Mouse (Mus musculus): ENCODE measurements around the gene G0s2. TPM values are rescaled to one million over a fixed set of nuclear protein-coding genes. Genes with fewer than 3 reads are reported as not detected.

G0s2 gene
- polyA plus RNA-seq, 1 experiment from 2014 or later = 269 TPM

DNA sequence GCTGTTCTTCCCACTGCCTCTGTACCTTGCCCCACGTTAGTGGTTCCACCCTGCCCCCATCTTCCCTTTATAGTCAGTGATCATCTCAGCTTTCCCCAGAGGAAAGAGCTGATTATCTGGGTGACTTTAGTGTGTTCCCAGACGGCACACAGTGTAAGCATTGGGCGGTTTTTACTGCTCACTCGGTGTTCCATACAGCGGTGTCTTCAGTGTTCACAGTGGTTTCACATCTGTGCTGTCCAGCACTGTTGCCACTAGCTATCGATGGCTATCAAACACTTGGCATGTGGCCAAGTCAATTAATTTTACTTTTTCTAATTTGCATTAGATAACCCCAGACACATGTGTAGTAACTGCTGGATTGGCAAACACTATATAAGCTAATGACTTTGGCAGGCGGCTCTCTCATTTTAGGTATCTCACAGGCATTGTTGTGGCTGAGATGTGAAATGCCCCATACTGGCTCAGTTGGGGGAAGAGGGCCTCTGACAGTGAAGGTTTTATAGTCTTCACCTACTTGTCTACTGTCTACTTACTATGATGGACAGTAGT is 11.3 kb upstream of the G0s2 start:
- WGBS (ENCODE audit: insufficient replicate concordance) = 58% methylated on average over 7 of the region's 7 CpGs
- no peak for ATAC-seq
- Histone ChIP-seq H3K4me1 (ENCODE audit: insufficient read depth) (peaks cover 25% of the 10 kb centered on the region), H3K4me3 (ENCODE audit: low read depth, low read length) (no peak overlapping the region), H3K27me3 (ENCODE audit: insufficient read depth, low read length) (no peaks in the 10 kb centered on the region), H3K9me3 (ENCODE audit: low read length) (no peaks in the 10 kb centered on the region), H3K4me2 (ENCODE audit: low read depth, low read length) (0 out of 2 replicates have a peak overlapping the region, but pooled peaks have one; percentile 27), H3K27ac (ENCODE audit: low read depth) (peak overlapping the region; percentile 36), H3K9ac (replicated peaks) (no peak overlapping the region), H3K36me3 (replicated peaks; ENCODE audit: insufficient read depth, low read length) (no peaks in the 10 kb centered on the region)
- DNase-seq = no peak
- TF ChIP-seq CTCF (IDR thresholded peaks at IDR 0.05; ENCODE audit: low read depth) (no peak), EP300 (IDR thresholded peaks at IDR 0.05; ENCODE audit: low read depth) (no peak)

DNA sequence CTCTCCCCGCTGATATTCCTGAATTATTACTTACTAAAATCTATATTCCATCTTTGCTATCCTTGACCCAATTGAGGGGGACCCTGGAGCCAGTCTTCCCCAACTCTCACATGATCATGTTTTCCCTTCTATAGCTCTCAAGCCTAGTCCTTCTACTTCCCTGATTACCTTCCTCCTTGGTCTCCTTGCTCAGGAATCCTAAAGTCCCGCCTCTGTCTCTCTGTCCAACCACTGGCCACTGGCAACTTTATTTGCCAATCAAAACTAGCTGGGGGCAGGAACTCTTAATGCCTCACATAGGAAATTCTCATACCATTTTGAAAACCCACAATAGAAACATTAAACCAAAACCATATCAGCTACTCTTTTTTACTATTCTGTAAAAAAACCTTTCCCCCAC is 8.3 kb upstream of the G0s2 start:
- H3K4me3 ChIP-seq (ENCODE audit: low read depth, low read length) = no peak overlapping the region
- no peak for DNase-seq
- no peak overlapping the region for H3K9ac ChIP-seq (replicated peaks)
- no peaks in the 10 kb centered on the region for H3K27me3 ChIP-seq (ENCODE audit: insufficient read depth, low read length)
- H3K4me2 ChIP-seq (ENCODE audit: low read depth, low read length) = no peak overlapping the region
- TF ChIP-seq CTCF (IDR thresholded peaks at IDR 0.05; ENCODE audit: low read depth) (no peak), EP300 (IDR thresholded peaks at IDR 0.05; ENCODE audit: low read depth) (no peak)
- 89% methylated on average over 2 of the region's 2 CpGs for WGBS (ENCODE audit: insufficient replicate concordance)
- no peaks in the 10 kb centered on the region for H3K36me3 ChIP-seq (replicated peaks; ENCODE audit: insufficient read depth, low read length)
- no peak overlapping the region for H3K27ac ChIP-seq (ENCODE audit: low read depth)
- no peaks in the 10 kb centered on the region for H3K9me3 ChIP-seq (ENCODE audit: low read length)
- ATAC-seq = no peak
- H3K4me1 ChIP-seq (ENCODE audit: insufficient read depth) = peaks cover 30% of the 10 kb centered on the region

DNA sequence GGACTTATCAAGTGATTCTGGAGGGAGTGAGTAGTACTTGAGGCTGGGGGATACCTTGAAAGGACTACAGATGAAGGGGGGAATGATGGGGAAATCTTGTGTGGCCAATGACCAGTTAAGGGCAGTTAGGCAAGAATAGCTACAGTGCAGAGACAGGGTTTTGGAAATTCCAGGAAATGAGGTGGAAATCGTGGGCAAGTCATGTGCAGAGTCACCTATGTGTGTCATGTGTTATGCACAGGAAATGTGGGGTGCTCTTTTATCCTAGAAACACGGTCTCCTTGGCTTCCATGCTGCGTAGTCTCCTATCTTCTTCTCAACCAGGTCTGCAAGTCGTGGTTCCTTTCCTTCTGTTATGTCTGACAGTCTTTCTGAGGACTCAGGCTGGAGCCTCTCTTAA is 6.5 kb upstream of the G0s2 start:
- Histone ChIP-seq H3K9me3 (ENCODE audit: low read length) (no peaks in the 10 kb centered on the region), H3K27ac (ENCODE audit: low read depth) (no peak overlapping the region), H3K9ac (replicated peaks) (no peak overlapping the region), H3K4me1 (ENCODE audit: insufficient read depth) (peaks cover 44% of the 10 kb centered on the region), H3K4me3 (ENCODE audit: low read depth, low read length) (no peak overlapping the region), H3K36me3 (replicated peaks; ENCODE audit: insufficient read depth, low read length) (no peaks in the 10 kb centered on the region), H3K4me2 (ENCODE audit: low read depth, low read length) (no peak overlapping the region), H3K27me3 (ENCODE audit: insufficient read depth, low read length) (no peaks in the 10 kb centered on the region)
- DNase-seq = no peak
- 42% methylated on average over 4 of the region's 4 CpGs for WGBS (ENCODE audit: insufficient replicate concordance)
- no peak for ATAC-seq
- TF ChIP-seq CTCF (IDR thresholded peaks at IDR 0.05; ENCODE audit: low read depth) (no peak), EP300 (IDR thresholded peaks at IDR 0.05; ENCODE audit: low read depth) (no peak)

DNA sequence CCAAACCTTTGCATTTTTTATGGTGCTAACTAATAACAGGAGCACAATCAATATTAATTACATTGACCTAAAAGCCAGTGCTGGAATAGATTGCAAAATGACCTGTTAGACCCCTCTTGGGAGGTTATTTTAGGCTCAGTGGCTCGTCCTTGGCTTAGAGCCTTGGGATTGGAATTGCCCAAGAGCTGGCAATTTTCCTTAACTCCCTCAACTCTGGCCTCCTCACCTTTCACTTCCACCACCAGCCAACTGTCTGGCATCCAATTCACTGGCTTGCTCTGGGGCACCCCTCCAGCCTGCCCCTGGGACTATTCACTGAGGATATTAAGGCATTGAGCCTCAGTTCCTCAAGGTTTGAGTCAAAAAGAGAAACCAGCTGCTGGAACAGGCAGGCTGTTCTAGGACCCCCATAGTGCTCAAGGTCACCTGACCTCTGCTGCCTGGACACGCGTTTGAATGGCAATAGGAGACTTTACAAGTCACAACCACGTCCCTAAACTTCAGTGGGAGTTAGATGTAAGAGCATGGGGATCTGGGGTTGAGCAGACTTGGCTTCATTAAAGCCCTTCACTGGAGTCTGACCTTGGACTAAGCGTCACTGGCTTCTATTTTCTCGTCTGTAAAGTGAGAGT is 5.5 kb upstream of the G0s2 start:
- Histone ChIP-seq H3K27me3 (ENCODE audit: insufficient read depth, low read length) (no peaks in the 10 kb centered on the region), H3K4me2 (ENCODE audit: low read depth, low read length) (no peak overlapping the region), H3K36me3 (replicated peaks; ENCODE audit: insufficient read depth, low read length) (no peaks in the 10 kb centered on the region), H3K4me3 (ENCODE audit: low read depth, low read length) (no peak overlapping the region), H3K4me1 (ENCODE audit: insufficient read depth) (peaks cover 42% of the 10 kb centered on the region), H3K9me3 (ENCODE audit: low read length) (no peaks in the 10 kb centered on the region), H3K27ac (ENCODE audit: low read depth) (peak overlapping the region; percentile 52; the same call in 1 of the 2 replicates), H3K9ac (replicated peaks) (no peak overlapping the region)
- WGBS (ENCODE audit: insufficient replicate concordance) = 55% methylated on average over 6 of the region's 6 CpGs
- TF ChIP-seq CTCF (IDR thresholded peaks at IDR 0.05; ENCODE audit: low read depth) (no peak), EP300 (IDR thresholded peaks at IDR 0.05; ENCODE audit: low read depth) (peak; percentile 58; the same call in 1 of the 2 replicates)
- DNase-seq (peak; percentile 18), ATAC-seq (peak; percentile 44; the same call in 1 of the 2 replicates)

DNA sequence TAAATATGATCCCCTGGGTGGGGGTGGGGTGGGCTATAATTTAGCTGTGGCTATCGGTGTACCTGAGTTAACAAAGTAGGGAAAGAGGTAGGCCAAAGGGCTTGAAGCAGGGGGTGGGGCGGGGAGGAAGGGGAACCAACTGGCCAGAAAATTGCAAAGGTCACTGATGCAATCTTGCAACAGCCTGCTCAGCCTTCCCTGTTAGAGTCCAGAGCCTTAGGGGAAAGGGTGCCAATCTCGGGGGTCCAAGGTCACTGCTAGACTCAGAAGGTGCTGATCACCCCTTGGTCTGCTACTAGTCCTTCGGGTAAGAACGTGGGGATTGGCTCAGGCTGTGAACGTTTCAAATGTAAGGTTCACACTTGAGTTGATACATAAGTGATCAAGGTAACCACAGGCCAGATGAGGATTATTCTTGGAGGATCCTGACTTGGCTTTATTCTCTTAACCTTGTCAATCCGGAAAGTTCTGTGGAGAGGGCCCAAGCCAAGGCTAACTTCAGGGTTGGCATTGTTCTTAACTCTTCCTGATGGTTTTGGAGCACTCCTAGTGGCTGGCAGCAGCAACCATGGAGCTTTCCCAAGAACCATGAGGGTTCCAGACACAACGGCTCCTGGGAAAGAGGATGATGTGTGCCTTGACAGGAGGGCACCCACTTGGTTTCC is 1.5 kb upstream of the G0s2 start:
- peaks cover 34% of the 10 kb centered on the region for H3K4me1 ChIP-seq (ENCODE audit: insufficient read depth)
- WGBS (ENCODE audit: insufficient replicate concordance) = 49% methylated on average over 8 of the region's 8 CpGs
- peak overlapping the region; percentile 30 for H3K9ac ChIP-seq (replicated peaks)
- ATAC-seq (peak; percentile 46), DNase-seq (peak; percentile 77)
- H3K9me3 ChIP-seq (ENCODE audit: low read length) = no peaks in the 10 kb centered on the region
- peak overlapping the region; percentile 49; the same call in 1 of the 2 replicates for H3K4me2 ChIP-seq (ENCODE audit: low read depth, low read length)
- no peak for TF ChIP-seq CTCF (IDR thresholded peaks at IDR 0.05; ENCODE audit: low read depth)
- TF ChIP-seq EP300 (IDR thresholded peaks at IDR 0.05; ENCODE audit: low read depth) = peak; percentile 72; the same call in 1 of the 2 replicates
- no peak overlapping the region for H3K4me3 ChIP-seq (ENCODE audit: low read depth, low read length)
- H3K27me3 ChIP-seq (ENCODE audit: insufficient read depth, low read length) = no peaks in the 10 kb centered on the region
- H3K27ac ChIP-seq (ENCODE audit: low read depth) = peak overlapping the region; percentile 97
- H3K36me3 ChIP-seq (replicated peaks; ENCODE audit: insufficient read depth, low read length) = no peaks in the 10 kb centered on the region

DNA sequence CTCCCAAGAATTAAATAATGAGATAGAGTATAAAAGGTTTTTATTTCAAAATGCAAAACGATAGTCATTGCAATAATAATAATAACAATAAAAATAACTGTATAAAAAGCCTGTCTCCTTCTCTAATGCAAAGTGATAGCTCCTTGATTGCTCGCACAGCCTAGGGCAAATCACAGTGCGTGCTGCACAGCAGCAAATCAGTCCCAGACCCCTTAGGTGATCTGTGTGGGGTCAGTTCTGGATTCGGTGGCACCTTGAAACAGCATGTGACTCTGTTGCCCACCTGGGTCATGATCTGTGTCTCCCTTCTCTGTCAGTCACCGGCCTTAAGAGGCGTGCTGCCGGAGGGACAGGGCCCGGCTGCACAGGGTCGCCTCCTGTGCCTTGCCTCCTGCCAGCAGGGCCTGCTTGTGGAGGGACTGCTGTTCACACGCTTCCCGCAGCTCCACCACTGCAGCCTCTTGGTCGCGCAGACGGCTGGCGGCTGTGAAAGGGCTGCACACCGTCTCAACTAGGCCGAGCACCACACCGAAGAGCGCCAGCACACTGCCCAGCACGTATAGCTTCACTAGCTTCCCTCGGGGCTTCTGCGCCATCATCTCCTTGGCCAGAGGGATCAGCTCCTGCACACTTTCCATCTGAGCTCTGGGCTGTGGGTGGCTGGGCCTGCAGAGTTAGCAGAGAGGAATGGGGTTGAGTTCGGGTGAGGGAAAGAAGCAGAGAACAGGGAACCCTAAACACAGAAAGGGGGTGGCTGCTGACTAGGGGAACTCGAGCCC is 691 bp downstream of the G0s2 start:
- no peak for TF ChIP-seq EP300 (IDR thresholded peaks at IDR 0.05; ENCODE audit: low read depth)
- TF ChIP-seq CTCF (IDR thresholded peaks at IDR 0.05; ENCODE audit: low read depth) = no peak
- WGBS (ENCODE audit: insufficient replicate concordance) = 32% methylated on average over 24 of the region's 24 CpGs
- DNase-seq = peak; percentile 27

More for the DNA sequence above, 691 bp downstream of the G0s2 start:
- Histone ChIP-seq H3K27me3 (ENCODE audit: insufficient read depth, low read length) (no peaks in the 10 kb centered on the region), H3K36me3 (replicated peaks; ENCODE audit: insufficient read depth, low read length) (no peaks in the 10 kb centered on the region), H3K9ac (replicated peaks) (peak overlapping the region; percentile 83), H3K4me3 (ENCODE audit: low read depth, low read length) (peak overlapping the region; percentile 56), H3K9me3 (ENCODE audit: low read length) (no peaks in the 10 kb centered on the region), H3K4me2 (ENCODE audit: low read depth, low read length) (peak overlapping the region; percentile 70), H3K27ac (ENCODE audit: low read depth) (peak overlapping the region; percentile 97), H3K4me1 (ENCODE audit: insufficient read depth) (peaks cover 22% of the 10 kb centered on the region)
- ATAC-seq = peak; percentile 5
